Mouse (Mus musculus) gastrocnemius, postnatal 10 days (tissue): Measurements from ENCODE around the gene Rack1. TPM values are rescaled to one million over a fixed set of nuclear protein-coding genes. Genes with fewer than 3 reads are reported as not detected.
"Not testable (repeated sequence)": the region's sequence is repeated elsewhere in the genome, so short reads cannot be mapped to it uniquely, and the experiment has no call there.

ENCODE experiments used
- DNase-seq: peaks from one replicate; pipeline ENCODE4 v3.0.0; 2021; ENCODE audit warnings: mixed read lengths
- total RNA-seq, 2 experiments: library from RNA; stranded (reverse); gene quantifications; 2 replicates each; pipeline ENCODE4 v1.2.3; 2021

Rack1 gene
- total RNA-seq, 2 experiments from 2014 or later, result 536 to 557 TPM

- no peak for DNase-seq
These were observed 41.1 kb downstream of the Rack1 start for GRCm38 (mm10) chr11:48841213-48841612.

- peak; percentile 1 for DNase-seq
These were observed 42.3 kb downstream of the Rack1 start for GRCm38 (mm10) chr11:48842378-48842792.

DNA sequence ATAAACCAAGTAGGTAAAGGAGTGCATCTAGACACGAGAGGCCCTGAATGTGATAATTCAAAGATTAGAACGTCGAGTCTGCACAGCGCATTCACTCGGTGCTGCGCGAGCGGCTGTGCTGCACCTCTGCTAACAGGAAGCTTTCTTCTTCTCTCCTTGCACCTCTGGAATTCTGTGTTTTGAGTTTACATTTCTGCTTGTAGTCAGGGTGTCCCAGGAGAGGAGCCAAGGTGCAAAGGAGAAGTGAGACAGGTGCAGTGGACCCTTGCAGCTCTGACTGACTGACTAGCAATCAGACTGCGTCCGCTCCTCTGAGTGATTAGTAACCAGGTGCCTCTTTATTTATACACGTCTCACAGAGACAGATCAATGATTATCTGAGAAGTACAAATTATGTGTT is 43.1 kb downstream of the Rack1 start:
- DNase-seq, result no peak

DNA sequence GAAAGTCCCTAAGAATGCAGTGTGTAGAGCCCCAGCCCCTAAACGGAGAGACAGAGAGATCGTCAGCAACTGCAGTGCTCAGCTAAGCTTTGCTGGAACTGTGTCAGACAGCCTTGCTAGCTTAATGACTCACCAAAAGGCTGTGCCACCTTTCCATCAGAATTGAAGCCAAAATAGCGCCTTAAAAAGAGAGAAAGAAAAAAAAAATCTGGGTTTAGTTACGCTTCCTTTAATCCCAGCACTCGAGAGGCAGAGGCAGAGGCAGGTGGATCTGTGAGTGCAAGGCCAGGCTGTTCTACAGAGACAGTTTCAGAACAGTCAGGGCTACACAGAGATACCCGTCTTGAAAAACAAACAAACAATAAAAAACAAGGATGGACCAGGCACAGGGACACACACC is 44.2 kb downstream of the Rack1 start:
- no peak for DNase-seq

DNA sequence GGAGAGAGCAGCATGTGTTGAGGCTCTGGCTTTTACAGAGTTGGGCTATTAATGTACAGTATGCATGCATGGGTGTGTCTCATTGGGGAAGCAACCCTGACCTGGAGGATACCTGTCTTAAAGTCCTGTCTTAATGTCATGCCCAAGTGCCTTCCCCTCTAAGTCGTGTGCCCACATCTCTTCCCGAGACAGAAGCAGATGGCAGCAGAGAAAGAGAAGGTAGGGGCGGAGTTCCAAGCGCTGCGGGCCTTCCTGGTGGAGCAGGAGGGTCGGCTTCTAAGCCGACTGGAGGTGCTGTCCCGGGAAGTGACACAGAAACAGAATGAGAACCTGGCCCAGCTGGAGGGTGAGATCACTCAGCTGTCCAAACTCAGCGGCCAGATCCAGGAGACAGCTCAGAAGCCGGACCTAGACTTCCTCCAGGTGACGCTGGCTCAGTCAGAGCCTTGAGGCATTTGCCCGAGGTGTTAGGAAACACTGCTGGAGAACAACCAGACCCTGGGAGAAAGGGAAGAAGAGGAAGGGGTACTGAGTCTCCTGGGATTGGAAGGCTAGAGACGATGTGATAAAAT is 45.2 kb downstream of the Rack1 start:
- DNase-seq, result no peak

DNA sequence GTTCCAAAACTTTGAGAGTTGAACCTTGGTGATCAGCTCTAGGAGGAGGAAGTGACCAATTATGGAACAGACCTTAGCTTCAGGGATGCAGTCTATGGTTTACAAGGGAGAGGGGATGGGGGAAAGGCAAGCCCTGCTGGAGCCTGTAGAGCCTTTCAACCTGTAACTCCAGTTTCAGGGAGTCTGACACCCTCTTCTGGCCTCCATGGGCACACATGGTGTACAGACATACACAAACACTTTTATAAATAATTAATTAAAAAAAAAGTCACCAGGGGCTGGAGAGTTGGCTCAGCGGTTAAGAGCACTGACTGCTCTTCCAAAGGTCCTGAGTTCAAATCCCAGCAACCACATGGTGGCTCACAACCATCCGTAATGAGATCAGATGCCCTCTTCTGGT is 46.2 kb downstream of the Rack1 start:
- DNase-seq, result not testable (repeated sequence)

- DNase-seq, result no peak
These were observed 46.7 kb downstream of the Rack1 start for GRCm38 (mm10) chr11:48846881-48847280.

GRCm38 (mm10) chr11:48850240-48850639 is 50.1 kb downstream of the Rack1 start:
- DNase-seq, result no peak

DNA sequence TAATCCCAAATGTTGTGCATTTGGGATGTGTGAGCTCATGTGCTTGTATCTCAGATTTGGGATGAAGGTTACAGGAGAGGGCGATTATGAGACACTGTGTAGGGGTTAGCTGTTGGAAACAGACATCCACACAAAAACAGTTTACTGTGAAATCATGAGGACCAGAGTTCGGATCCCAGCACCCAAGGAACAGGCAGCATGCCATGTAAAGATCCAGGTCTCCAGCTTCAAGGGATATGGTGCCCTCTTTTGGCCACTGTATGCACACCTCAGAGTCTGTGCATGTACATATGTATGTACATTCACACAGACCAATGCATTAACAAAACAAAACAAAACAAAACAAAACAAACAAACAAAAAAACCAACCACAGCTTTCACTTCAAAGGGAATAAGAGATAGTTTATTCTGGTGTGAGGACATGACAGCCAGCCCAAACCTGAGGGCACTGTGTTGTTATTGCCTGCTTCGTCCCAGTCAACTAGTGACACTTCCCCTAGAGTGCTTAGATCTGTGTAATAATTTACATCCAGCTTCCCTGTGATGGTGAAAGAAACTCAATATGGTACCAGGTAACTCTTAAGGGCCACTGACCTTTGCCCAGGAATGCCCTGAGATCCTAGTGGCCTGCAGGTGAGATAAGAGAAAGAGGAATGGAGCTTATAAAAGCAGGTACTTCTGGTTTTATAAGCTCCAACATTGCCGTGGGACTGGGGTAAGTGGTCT is 51.3 kb downstream of the Rack1 start:
- no peak for DNase-seq

DNA sequence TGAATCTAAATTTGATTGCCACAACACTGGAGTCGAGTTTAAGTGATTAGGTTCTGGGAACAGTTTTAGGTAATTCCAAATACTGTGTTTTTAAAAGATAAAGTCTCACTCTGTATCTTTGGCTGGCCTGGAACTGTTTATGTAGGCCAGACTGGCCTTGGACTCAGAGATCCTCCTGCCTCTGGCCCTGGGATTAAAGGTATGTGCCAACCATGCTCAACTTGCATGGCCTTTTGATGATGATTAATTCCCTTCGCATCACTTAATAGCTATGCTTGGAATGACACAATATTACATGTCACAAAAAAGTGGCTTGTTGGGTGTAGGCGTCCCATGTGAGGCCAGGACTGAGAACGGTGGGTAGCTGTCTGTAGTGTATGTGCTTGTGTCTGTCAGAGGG is 52.1 kb downstream of the Rack1 start:
- DNase-seq, result no peak

- DNase-seq, result no peak
These were observed 52.7 kb downstream of the Rack1 start for GRCm38 (mm10) chr11:48852624-48853473.

DNA sequence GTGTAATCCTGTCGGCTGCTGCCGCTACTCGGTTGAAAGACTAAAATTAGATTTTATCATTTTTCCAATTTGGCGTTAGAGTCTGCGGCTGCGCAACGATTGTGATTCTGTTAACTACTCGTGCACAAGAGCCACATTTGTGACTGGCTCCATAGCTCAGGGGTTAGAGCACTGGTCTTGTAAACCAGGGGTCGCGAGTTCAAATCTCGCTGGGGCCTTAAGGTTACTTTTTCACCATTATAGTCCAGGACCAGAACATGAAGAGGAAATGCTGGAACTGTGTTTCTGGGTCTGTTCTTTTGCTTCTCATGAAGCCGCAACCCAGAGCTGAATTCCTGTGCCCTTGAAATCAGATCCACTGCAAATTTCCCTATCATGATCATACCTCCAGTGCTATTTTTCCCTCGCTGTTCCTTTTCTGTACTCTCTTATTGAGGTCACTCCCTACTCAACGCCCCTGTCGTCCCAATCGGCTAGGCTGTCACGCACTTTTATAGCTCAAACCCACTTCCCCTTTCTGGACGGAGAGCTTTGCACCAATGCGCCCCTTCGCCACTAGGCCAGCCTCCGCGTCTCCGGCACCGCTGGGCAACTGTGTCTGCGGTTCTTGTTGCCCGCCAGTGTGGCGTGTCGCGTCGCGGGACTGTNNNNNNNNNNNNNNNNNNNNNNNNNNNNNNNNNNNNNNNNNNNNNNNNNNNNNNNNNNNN is 53.5 kb downstream of the Rack1 start:
- DNase-seq, result peak; percentile 82

Other genes with a start within 250 kb of the Rack1 start
- gene Trim41, start 17.0 kb downstream of the Rack1 start, total RNA-seq, result 10 to 100 TPM; 22.2 to 22.8 TPM
- gene Trim7, start 25.8 kb downstream of the Rack1 start, total RNA-seq, result 100 to 1,000 TPM; 107 to 110 TPM
- 1 to 10 TPM; 1.8 to 3.6 TPM for gene Gm12184, start 26.3 kb downstream of the Rack1 start, total RNA-seq
- gene Irgm1, start 71.4 kb downstream of the Rack1 start, total RNA-seq, result 1 to 10 TPM; 5.9 to 7.0 TPM
- under 1 TPM; 0.49 to 0.52 TPM for gene Gm5431, start 101.9 kb downstream of the Rack1 start, total RNA-seq
- 1 to 10 TPM; 1.2 to 1.5 TPM for gene Psme2b, start 145.9 kb downstream of the Rack1 start, total RNA-seq
- under 1 TPM; 0.12 to 0.16 TPM for gene Olfr56, start 178.6 kb downstream of the Rack1 start, total RNA-seq
- gene 9930111J21Rik1, start 179.1 kb downstream of the Rack1 start, total RNA-seq, result 1 to 10 TPM in 1 of 2 experiments, under 1 TPM in 1; 0.59 to 1.0 TPM
- gene Gm12185, start 191.9 kb downstream of the Rack1 start, total RNA-seq, result under 1 TPM; 0.19 to 0.34 TPM
- under 1 TPM in 1 of 2 experiments, not detected in 1; 0.09 TPM for gene Tgtp1, start 193.8 kb downstream of the Rack1 start, total RNA-seq